Mouse (Mus musculus) erythroid progenitor cell, adult 5-6 weeks (primary cell): Measurements from ENCODE around the gene Fam83g. TPM values are rescaled to one million over a fixed set of nuclear protein-coding genes. Genes with fewer than 3 reads are reported as not detected.

Experiments
- total RNA-seq, 2 experiments: library from RNA; stranded (forward) in 1 of 2; stranded (reverse) in 1 of 2; fragments of 150-400 nt in 1 of 2; fragments of 186-747, 209-891 nt in 1 of 2; gene quantifications; 2 replicates each; pipeline versions ENCODE4 v1.2.3 to v1.2.4; 2015 to 2017; ENCODE audit warnings: low replicate concordance in 2 of 2

Fam83g gene
- total RNA-seq, 2 experiments from 2014 or later, result not detected

Other genes with a start within 250 kb of the Fam83g start
- gene Rnf112, start 230.0 kb upstream of the Fam83g start, total RNA-seq (2015; ENCODE audit: low replicate concordance), result not detected in 2 replicates
- gene Rnf112, start 230.0 kb upstream of the Fam83g start, total RNA-seq (2017; ENCODE audit: low replicate concordance), result not detected in 2 replicates
- not detected in 2 replicates for gene Mfap4, start 198.7 kb upstream of the Fam83g start, total RNA-seq (2015; ENCODE audit: low replicate concordance)
- gene Mfap4, start 198.7 kb upstream of the Fam83g start, total RNA-seq (2017; ENCODE audit: low replicate concordance), result not detected in 2 replicates
- 2.1 and 2.5 TPM in 2 replicates for gene Mapk7, start 189.7 kb upstream of the Fam83g start, total RNA-seq (2015; ENCODE audit: low replicate concordance)
- 1.3 and 2.0 TPM in 2 replicates for gene Mapk7, start 189.7 kb upstream of the Fam83g start, total RNA-seq (2017; ENCODE audit: low replicate concordance)
- gene B9d1, start 178.9 kb upstream of the Fam83g start, total RNA-seq (2015; ENCODE audit: low replicate concordance), result not detected in 2 replicates
- not detected in 2 replicates for gene B9d1, start 178.9 kb upstream of the Fam83g start, total RNA-seq (2017; ENCODE audit: low replicate concordance)
- not detected in 2 replicates for gene Epn2, start 104.4 kb upstream of the Fam83g start, total RNA-seq (2015; ENCODE audit: low replicate concordance)
- not detected in 2 replicates for gene Epn2, start 104.4 kb upstream of the Fam83g start, total RNA-seq (2017; ENCODE audit: low replicate concordance)
- 1.4 and 9.2 TPM in 2 replicates for gene Grap, start 30.8 kb upstream of the Fam83g start, total RNA-seq (2015; ENCODE audit: low replicate concordance)
- 0.51 and 1.4 TPM in 2 replicates for gene Grap, start 30.8 kb upstream of the Fam83g start, total RNA-seq (2017; ENCODE audit: low replicate concordance)
- gene Slc5a10, start 36.7 kb downstream of the Fam83g start, total RNA-seq (2015; ENCODE audit: low replicate concordance), result not detected in 2 replicates
- gene Slc5a10, start 36.7 kb downstream of the Fam83g start, total RNA-seq (2017; ENCODE audit: low replicate concordance), result 0.13 TPM in 1 of 2 replicates, not detected in the other
- 10.8 and 10.9 TPM in 2 replicates for gene Prpsap2, start 78.0 kb downstream of the Fam83g start, total RNA-seq (2015; ENCODE audit: low replicate concordance)
- gene Prpsap2, start 78.0 kb downstream of the Fam83g start, total RNA-seq (2017; ENCODE audit: low replicate concordance), result 5.7 and 14.6 TPM in 2 replicates
- 5.4 and 10.5 TPM in 2 replicates for gene Ulk2, start 171.0 kb downstream of the Fam83g start, total RNA-seq (2015; ENCODE audit: low replicate concordance)
- 8.2 and 9.2 TPM in 2 replicates for gene Ulk2, start 171.0 kb downstream of the Fam83g start, total RNA-seq (2017; ENCODE audit: low replicate concordance)
- gene Akap10, start 246.2 kb downstream of the Fam83g start, total RNA-seq (2015; ENCODE audit: low replicate concordance), result 16.3 and 20.5 TPM in 2 replicates
- 19.8 and 28.8 TPM in 2 replicates for gene Akap10, start 246.2 kb downstream of the Fam83g start, total RNA-seq (2017; ENCODE audit: low replicate concordance)